Mouse (Mus musculus) embryonic facial prominence, embryonic 13.5 days (tissue): Measurements from ENCODE around the gene Trpm5. TPM values are rescaled to one million over a fixed set of nuclear protein-coding genes. Genes with fewer than 3 reads are reported as not detected.

Experiments
- ATAC-seq: fragments of 200-750 bp; cut with Nextera tagmentation; 2 replicates; pipeline ENCODE4 v1.8.0; 2017; ENCODE audit warnings: low read depth; ENCODE audit not compliant: insufficient number of reproducible peaks, insufficient read depth, low FRiP score, low TSS enrichment
- H3K27ac ChIP-seq: fragments of 300-500 bp; sonication (generic); 2 replicates; pipeline ENCODE4 v1.5.1; 2015; ENCODE audit warnings: moderate library complexity, mild to moderate bottlenecking, inconsistent platforms
- H3K27me3 ChIP-seq: fragments of 300-500 bp; sonication (generic); 2 replicates; pipeline ENCODE4 v1.6.1; 2015; ENCODE audit warnings: mild to moderate bottlenecking, inconsistent platforms
- H3K36me3 ChIP-seq: fragments of 300-500 bp; sonication (generic); 2 replicates; pipeline ENCODE4 v1.6.1; 2015; ENCODE audit warnings: mild to moderate bottlenecking, inconsistent platforms
- H3K4me1 ChIP-seq: fragments of 300-500 bp; sonication (generic); 2 replicates; pipeline ENCODE4 v1.6.1; 2015; ENCODE audit warnings: inconsistent platforms
- H3K4me2 ChIP-seq: fragments of 300-500 bp; sonication (generic); 2 replicates; pipeline ENCODE4 v1.6.1; 2015; ENCODE audit warnings: moderate library complexity, mild to moderate bottlenecking, inconsistent platforms
- H3K4me3 ChIP-seq: fragments of 300-500 bp; sonication (generic); 2 replicates; pipeline ENCODE4 v1.5.1; 2015; ENCODE audit warnings: mild to moderate bottlenecking, inconsistent platforms
- H3K9ac ChIP-seq: fragments of 300-500 bp; sonication (generic); 2 replicates; pipeline ENCODE4 v1.6.1; 2015; ENCODE audit warnings: mild to moderate bottlenecking, inconsistent platforms
- H3K9me3 ChIP-seq: fragments of 300-500 bp; sonication (generic); 2 replicates; pipeline ENCODE4 v1.6.1; 2016; ENCODE audit warnings: inconsistent platforms
- WGBS: fragments of 180-500 bp; shearing (Covaris S2); methylation state at CpG from one replicate; pipeline ENCODE4 v1.1.7; 2015; ENCODE audit warnings: mixed read lengths; 5-methylcytosine and 5-hydroxymethylcytosine counted together
- polyA plus RNA-seq: library from polyadenylated mRNA; unstranded; fragments of >200 nt; fragmentation: Nextera tagmentation; extraction: Ambion mirVana; gene quantifications from 2 replicates; pipeline ENCODE4 v1.2.1, GENCODE M21; 2015

The Trpm5 gene
- polyA plus RNA-seq, 1 experiment from 2014 or later = 7.7 TPM

- H3K27me3 ChIP-seq = no peaks in the 10 kb centered on the region
- no peak overlapping the region for H3K4me2 ChIP-seq
- H3K36me3 ChIP-seq = no peaks in the 10 kb centered on the region
- 0 out of 2 replicates have a peak overlapping the region, but pooled peaks have one; percentile 27 for H3K9ac ChIP-seq
- peaks cover 25% of the 10 kb centered on the region for H3K4me1 ChIP-seq
- H3K4me3 ChIP-seq = no peak overlapping the region
- no peak for ATAC-seq
- WGBS = 42% methylated on average over 1 of the region's 1 CpGs
- H3K27ac ChIP-seq = 0 out of 2 replicates have a peak overlapping the region, but pooled peaks have one; percentile 33
- H3K9me3 ChIP-seq = no peaks in the 10 kb centered on the region
Measured at GRCm38 (mm10) chr7:143119407-143119806, 25.0 kb upstream of the Trpm5 start.

DNA sequence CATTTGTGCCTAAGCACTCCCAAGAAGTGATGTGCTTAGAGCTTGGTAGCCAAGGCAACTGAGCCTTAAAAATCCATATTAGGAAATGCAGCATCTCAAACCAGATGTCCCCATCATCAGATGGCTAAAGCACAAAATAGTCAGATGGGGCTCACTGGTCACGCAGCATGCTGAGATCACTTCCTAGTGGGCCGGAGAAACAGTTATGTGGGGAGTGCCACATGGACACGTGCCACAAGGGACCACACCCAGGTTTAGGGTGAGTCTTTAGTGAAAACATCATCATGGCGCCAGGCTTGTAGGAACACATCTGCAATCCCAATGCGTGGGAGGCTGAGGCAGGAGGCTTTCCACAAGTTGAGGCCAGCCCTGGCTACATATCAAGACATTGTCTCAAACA, 22.1 kb upstream of the Trpm5 start:
- H3K4me1 ChIP-seq = peaks cover 15% of the 10 kb centered on the region
- H3K27me3 ChIP-seq = no peaks in the 10 kb centered on the region
- H3K4me2 ChIP-seq = no peak overlapping the region
- WGBS = 80% methylated on average over 5 of the region's 5 CpGs
- no peak overlapping the region for H3K27ac ChIP-seq
- no peak for ATAC-seq
- H3K9me3 ChIP-seq = no peaks in the 10 kb centered on the region
- no peak overlapping the region for H3K9ac ChIP-seq
- H3K36me3 ChIP-seq = no peaks in the 10 kb centered on the region
- no peak overlapping the region for H3K4me3 ChIP-seq

DNA sequence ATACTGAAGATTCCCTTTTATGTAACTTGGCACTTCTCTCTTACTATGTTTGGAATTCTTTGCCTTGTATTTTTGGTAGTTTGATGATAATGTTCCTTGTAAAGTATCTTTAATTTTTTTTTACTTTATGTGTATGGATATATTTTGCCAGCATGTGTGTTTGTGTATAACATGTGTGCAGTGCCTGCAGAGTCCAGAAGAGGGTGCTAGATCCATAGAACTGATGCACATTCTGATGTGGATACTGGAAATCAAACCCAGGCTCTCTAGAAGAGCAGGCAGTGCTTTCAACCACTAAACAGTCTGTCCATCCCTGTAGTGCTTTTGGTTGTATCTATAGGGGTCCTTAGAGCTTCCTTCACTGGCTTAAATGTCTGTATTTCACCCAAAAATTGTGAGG, 20.3 kb upstream of the Trpm5 start:
- Histone ChIP-seq H3K4me2 (no peak overlapping the region), H3K9ac (no peak overlapping the region), H3K9me3 (no peaks in the 10 kb centered on the region), H3K4me1 (peaks cover 8% of the 10 kb centered on the region), H3K27ac (no peak overlapping the region), H3K4me3 (no peak overlapping the region), H3K27me3 (peaks cover 12% of the 10 kb centered on the region), H3K36me3 (no peaks in the 10 kb centered on the region)
- ATAC-seq = no peak

- H3K9me3 ChIP-seq = no peaks in the 10 kb centered on the region
- H3K4me3 ChIP-seq = no peak overlapping the region
- ATAC-seq = no peak
- no peak overlapping the region for H3K9ac ChIP-seq
- H3K4me1 ChIP-seq = peaks cover 3% of the 10 kb centered on the region
- peaks cover 36% of the 10 kb centered on the region for H3K27me3 ChIP-seq
- H3K4me2 ChIP-seq = no peak overlapping the region
- H3K27ac ChIP-seq = no peak overlapping the region
- H3K36me3 ChIP-seq = no peaks in the 10 kb centered on the region
- 31% methylated on average over 1 of the region's 1 CpGs for WGBS
Measured at GRCm38 (mm10) chr7:143112395-143112794, 18.0 kb upstream of the Trpm5 start.

DNA sequence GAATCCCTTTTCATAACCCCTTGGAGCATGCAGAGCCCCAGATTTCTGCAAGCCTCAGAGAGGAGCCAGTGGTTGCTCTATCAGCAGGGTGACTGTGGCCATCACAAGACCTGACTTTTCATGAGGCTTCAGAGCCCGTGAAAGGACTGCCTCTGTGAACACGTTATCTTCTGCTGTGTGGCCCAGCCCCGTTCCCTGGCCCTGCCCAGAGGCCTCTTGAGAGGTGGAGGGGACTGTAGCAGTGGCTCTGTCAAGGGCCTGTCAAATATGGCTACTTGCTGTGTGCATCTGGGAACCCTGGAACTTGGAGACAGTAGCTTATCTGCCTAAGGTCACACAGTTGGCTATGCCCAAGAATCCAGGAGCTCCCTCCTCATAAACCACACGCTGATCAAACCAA, 17.3 kb upstream of the Trpm5 start:
- no peak for ATAC-seq
- Histone ChIP-seq H3K27me3 (peaks cover 43% of the 10 kb centered on the region), H3K27ac (no peak overlapping the region), H3K4me2 (no peak overlapping the region), H3K4me3 (no peak overlapping the region), H3K4me1 (peaks cover 10% of the 10 kb centered on the region), H3K36me3 (no peaks in the 10 kb centered on the region), H3K9me3 (no peaks in the 10 kb centered on the region), H3K9ac (no peak overlapping the region)
- 54% methylated on average over 4 of the region's 4 CpGs for WGBS

DNA sequence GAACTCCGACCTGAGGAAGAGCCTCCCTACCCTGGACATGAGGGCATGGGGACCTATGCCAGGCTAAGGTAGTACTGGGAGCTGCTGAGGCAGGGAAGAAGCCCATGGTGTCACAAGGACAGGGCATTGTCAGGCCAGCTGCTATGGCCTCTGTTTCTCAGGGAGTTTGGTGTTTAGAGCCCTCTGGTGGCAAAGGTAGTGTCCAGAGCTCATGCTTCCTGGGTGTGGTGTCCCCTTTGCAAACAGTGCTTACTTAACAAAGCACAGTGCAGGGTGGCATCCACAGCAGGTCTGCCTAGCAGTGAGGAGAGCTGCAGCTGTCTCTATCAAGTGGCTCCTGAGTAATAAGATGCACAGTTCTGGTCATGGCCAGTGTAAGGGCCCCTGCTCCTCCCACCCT, 16.4 kb upstream of the Trpm5 start:
- H3K36me3 ChIP-seq = no peaks in the 10 kb centered on the region
- ATAC-seq = no peak
- WGBS = 78% methylated on average over 1 of the region's 1 CpGs

DNA sequence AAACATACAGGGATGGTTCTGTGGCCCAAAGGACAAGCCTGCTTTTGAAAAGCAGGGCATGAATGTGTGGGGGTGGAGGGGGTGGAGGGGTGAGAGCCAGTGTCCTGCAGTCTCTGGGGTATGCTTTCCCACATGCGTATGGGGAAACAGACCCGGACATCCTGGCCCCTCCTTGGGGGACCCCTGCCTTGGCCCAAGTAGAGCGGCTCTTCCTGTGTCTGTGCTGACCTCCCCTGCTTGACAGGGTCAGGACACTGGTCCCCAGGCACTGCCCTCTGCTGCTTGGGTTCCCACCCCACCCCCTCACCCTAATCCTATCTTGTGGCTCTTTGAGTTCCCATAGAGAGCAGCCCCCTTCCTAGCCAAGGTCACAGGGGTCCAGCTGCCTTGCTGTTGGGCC, 15.3 kb upstream of the Trpm5 start:
- Histone ChIP-seq H3K4me3 (no peak overlapping the region), H3K9me3 (no peaks in the 10 kb centered on the region), H3K4me1 (peaks cover 11% of the 10 kb centered on the region), H3K27ac (no peak overlapping the region), H3K36me3 (no peaks in the 10 kb centered on the region), H3K9ac (no peak overlapping the region), H3K4me2 (no peak overlapping the region), H3K27me3 (peaks cover 63% of the 10 kb centered on the region)
- 61% methylated on average over 3 of the region's 3 CpGs for WGBS
- ATAC-seq = no peak

More for the DNA sequence above, 16.4 kb upstream of the Trpm5 start:
- Histone ChIP-seq H3K27ac (no peak overlapping the region), H3K4me2 (no peak overlapping the region), H3K27me3 (peaks cover 52% of the 10 kb centered on the region), H3K9me3 (no peaks in the 10 kb centered on the region), H3K4me1 (peaks cover 11% of the 10 kb centered on the region), H3K4me3 (no peak overlapping the region), H3K9ac (no peak overlapping the region)

GRCm38 (mm10) chr7:143108996-143109660, 14.7 kb upstream of the Trpm5 start:
- WGBS = 25% methylated on average over 3 of the region's 3 CpGs
- no peak overlapping the region for H3K9ac ChIP-seq

DNA sequence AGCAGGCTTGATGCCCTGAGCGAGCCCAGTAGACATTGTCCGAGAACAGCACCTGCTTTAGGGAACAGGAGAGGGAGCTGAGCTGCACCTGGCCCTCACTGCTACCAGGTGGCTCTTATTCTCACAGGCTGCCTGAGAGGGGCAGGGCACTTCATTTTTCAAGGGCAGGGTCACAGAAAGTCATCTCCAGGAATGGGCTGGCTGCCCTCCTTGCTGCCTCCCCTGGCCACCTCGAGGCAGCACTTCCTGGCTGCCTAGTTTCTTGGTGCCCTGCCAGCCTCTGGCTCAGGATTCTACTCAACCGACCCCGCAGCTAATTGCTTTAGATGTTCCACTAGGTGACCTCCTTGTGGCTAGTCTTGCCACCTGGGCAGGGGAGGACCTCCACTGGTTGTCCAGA, 13.8 kb upstream of the Trpm5 start:
- H3K27ac ChIP-seq = no peak overlapping the region
- peaks cover 11% of the 10 kb centered on the region for H3K4me1 ChIP-seq
- H3K4me3 ChIP-seq = no peak overlapping the region
- no peaks in the 10 kb centered on the region for H3K36me3 ChIP-seq
- H3K9me3 ChIP-seq = no peaks in the 10 kb centered on the region
- H3K27me3 ChIP-seq = peaks cover 74% of the 10 kb centered on the region
- H3K4me2 ChIP-seq = no peak overlapping the region
- H3K9ac ChIP-seq = no peak overlapping the region
- WGBS = 46% methylated on average over 5 of the region's 5 CpGs
- no peak for ATAC-seq

More at GRCm38 (mm10) chr7:143108996-143109660, 14.7 kb upstream of the Trpm5 start:
- H3K36me3 ChIP-seq = no peaks in the 10 kb centered on the region
- no peak overlapping the region for H3K4me3 ChIP-seq
- H3K27me3 ChIP-seq = peaks cover 69% of the 10 kb centered on the region
- peaks cover 11% of the 10 kb centered on the region for H3K4me1 ChIP-seq
- no peak for ATAC-seq
- no peak overlapping the region for H3K4me2 ChIP-seq
- no peak overlapping the region for H3K27ac ChIP-seq
- H3K9me3 ChIP-seq = no peaks in the 10 kb centered on the region

DNA sequence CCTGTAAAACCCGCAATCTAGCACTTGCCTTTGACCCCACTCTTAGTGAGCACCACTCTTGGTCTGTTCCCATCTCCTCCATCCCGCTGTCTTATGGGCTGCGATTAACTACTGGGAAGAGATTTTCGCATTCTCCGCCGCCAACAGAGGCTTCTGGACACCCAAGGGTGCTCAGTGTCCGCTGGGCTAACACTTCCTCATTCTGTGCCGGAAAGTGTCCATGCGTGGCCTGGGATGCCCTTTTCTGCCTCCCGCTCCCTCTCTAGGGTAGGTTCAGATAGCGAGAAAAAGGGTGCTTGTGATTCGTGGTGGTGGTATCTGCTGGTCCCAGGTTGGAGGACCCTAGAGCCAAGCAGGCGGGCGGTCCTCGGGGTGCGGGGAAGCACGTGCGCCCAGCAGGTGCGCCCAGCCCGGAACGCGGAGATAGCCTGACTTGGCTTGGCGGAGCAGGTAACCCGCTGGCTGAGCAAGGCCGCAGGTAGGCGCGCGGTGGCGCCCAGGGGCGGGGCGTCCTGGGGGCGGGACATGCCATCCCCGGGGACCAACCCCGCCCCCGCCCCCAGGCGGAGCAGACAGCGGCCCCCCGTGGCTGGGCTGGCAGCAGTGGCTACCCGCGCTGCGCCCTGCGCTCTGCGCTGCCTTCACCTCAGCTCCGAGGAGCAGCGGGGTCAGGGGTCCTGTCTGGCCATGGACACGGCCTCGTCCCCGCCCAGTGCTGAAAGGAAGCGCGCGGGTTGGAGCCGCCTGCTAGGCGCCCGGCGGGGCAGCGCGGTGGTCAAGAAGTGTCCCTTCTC, 12.4 kb upstream of the Trpm5 start:
- ATAC-seq = no peak
- H3K9me3 ChIP-seq = no peaks in the 10 kb centered on the region
- no peak overlapping the region for H3K27ac ChIP-seq
- H3K27me3 ChIP-seq = peaks cover 79% of the 10 kb centered on the region
- no peaks in the 10 kb centered on the region for H3K36me3 ChIP-seq
- H3K4me1 ChIP-seq = peaks cover 11% of the 10 kb centered on the region
- peak overlapping the region; percentile 78 for H3K4me2 ChIP-seq
- 6% methylated on average over 53 of the region's 57 CpGs for WGBS
- H3K9ac ChIP-seq = peak overlapping the region; percentile 37
- peak overlapping the region; percentile 44 for H3K4me3 ChIP-seq

DNA sequence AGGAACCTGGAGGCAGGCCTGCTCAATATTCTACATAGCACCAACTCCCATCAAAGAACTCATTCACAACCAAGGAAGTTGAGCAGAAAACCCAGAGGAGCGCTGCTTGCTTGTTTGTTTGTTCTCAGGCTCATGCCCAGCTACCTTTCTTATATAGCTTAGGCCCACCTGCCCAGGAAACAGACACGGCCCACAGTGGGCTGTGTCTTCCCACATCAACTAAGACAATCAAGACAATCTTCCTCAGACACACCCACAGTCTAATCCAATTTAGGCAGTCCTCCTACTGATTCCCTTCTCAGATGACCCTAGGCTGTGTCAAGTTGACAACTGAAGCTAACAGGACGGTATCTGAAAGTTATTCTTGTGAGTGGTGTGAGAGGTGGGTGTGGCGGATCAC, 11.6 kb upstream of the Trpm5 start, which contains the start of gene Kcnq1:
Gene Kcnq1 (plus strand): TSS at position 301 of the 400 bp plus-strand sequence.
- Histone ChIP-seq H3K36me3 (no peaks in the 10 kb centered on the region), H3K27me3 (peaks cover 76% of the 10 kb centered on the region), H3K4me3 (peak within 1 kb of the TSS; percentile 44), H3K4me2 (peak within 1 kb of the TSS; percentile 78), H3K9me3 (no peaks in the 10 kb centered on the region), H3K4me1 (peaks cover 11% of the 10 kb centered on the region), H3K9ac (peak within 1 kb of the TSS; percentile 37; the same call in 1 of the 2 replicates), H3K27ac (no peak within 1 kb of the TSS)
- ATAC-seq = no peak
- 64% methylated on average over 4 of the region's 4 CpGs for WGBS
